Mouse (Mus musculus): ENCODE measurements around the gene Nemp2.
A peak's percentile ranks its signal among the peaks of the same experiment; 100 is the strongest.
"Not testable (repeated sequence)": the region's sequence is repeated elsewhere in the genome, so short reads cannot be mapped to it uniquely, and the experiment has no call there.

Gene Nemp2

DNA sequence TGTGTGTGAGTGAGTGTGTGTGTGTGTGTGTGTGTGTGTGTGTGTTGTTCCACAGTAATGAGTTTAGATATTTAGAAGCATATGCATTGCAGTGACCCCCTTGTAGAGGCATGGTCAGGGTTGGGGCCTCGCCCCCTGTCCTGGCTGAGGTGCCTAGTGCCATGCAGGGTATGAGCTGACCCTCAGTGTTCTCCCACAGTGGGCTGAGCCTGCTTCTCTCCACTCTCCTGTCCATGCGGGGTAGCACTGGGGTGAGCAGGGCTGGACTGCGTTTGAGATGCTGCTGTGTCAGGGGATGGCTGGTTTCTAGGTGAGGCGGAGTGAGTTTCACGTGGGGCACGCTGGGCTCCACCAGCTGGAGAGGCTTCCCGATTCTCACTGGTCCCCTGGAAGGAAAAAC lies 27.7 kb downstream of the Nemp2 start:
- no peak for DNase-seq

DNA sequence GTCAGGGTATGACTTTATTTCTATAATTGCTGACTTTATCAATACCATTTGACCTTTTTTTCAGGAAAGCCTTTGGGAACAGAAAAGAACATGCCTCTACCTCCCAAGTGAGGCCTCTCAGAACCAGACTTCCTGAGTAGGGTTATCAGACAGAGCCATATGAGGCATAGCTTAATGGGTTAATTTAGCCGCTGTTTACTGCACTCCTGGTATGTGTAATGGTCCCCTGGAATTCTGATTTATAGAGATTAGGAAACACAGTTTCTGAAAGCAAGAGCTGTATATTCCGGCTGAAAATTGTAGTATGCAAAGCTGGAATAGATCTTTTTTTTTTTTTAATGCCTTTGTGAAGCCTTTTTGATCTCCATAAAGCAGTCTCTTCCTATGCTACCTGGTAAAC lies 29.8 kb downstream of the Nemp2 start:
- no peak for DNase-seq

DNA sequence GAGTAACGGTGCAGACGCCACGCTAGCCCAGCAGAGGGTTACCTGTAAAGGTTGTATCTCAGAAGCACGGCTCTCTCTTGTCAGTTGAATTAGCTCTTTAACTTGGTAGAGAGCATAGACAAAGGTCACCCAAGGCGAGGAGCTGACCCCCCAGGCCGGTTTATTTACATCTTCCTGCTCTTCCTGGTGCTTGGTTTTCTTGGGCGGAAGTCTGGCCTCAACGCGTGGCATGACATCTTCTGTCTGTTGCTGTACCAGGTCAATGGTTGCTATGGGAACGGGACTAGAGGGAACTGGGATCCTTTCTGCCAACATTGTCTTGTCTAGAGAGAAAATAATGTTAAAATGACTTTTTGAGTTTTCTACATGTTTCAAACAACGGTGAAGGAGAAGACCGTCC lies 30.3 kb downstream of the Nemp2 start:
- DNase-seq, result no peak

DNA sequence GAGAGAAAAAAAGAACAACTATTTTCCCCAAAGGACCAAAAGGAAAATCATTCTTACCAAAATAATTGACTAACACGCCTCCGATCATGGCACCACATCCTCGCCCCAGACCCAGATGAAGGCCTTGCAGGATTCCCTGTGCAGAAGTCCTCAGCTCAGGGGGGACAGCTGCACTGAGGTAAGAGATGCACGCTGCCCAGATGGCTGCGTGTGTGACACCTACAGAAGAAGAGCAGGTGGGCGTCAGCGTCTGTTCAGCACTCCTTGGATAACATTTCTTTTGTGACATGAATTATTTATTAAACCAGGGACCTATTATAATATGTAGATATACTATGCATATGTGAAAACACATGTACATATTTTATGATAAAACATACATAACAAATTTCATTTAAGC lies 32.7 kb downstream of the Nemp2 start:
- no peak for DNase-seq

DNA sequence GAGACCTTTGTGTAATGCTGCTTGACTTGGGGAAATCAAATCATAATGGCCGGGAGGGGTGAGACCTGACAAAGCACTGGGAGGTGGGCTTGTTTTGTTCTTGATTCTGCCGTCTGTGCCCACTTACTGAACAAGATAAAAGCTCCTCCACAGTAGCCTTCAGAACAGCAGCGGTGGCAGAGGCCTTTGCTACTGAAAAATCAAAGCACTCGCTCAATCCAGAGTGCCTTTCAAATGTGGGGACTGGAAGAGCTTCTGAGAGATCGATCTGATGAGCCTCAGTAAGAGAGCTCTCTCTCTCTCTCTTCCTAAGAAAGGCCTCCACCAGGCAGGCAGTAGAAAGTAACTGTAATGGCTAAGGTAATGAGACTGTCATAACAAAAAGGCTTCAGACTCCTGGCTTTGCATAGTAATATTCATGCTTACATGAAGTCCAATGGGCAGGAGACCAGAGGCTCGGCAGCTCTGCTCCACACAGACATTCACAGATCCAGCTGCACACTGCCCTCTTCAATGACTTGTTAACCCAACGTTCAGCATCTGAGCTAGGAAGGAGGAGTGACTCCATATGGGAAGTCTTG lies 38.3 kb downstream of the Nemp2 start:
- no peak for DNase-seq

DNA sequence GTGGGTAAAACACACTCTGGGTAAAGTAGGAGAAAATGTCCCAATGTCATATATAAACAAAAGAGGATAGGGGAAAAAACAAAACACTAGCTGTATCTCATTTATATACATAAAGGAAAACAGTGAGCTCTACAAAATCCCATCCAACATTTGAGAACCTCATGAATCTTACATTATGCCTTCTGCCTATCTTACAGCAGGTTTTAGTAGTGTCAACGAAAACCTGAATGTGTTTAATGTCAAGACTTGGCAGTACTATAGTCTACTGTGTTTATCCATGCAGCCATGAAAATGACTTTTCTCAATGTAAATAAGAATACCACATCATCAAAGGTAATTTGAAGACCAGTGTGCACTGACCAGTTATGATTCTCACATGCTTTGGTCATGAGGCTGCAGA lies 39.4 kb downstream of the Nemp2 start:
- no peak for DNase-seq

DNA sequence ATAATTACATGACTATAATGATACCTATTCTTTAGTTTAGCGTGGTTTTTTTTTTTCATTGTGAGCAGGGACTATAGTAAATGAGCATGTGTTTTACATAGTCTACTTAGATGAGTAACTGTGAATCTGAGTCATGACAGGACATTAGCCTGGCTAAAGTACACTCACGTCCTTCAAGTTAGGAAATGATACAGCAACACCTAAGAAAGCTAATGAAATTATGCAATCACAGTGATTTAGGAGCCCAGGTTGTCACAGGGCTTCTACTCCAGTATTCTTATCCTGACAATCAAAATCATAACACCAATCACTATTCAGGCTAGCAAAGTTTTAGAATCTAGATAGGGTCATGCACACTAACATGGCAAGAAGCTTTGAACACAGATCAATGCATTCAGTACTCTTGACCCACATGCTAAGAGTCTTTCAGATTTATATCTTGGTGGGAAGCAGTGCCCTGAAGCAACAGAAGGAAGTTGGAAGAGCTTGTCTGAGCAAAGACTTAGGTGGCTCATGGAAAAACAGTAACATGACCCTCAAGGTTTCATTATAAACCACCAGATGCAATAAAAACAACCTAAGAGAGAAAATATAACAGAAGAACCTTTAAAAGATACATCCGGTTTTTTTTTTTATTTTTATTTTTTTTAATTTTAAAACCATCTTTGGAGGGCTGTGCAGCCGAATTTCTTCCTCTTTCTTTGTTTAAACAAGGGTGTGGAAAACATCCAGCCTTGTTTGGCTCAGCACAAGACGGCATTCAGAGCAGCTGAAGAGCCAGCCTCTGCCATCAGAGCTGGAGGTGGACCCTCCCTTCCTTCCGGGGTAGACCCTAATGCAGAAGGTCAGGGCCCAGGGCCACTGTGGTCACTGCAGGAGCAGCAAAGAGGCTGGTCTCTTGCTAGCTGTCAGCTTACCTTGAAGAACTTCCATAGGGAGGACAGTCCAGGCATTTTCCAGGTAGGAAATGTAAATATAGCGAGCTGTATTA lies 45.4 kb downstream of the Nemp2 start:
- no peak for DNase-seq

DNA sequence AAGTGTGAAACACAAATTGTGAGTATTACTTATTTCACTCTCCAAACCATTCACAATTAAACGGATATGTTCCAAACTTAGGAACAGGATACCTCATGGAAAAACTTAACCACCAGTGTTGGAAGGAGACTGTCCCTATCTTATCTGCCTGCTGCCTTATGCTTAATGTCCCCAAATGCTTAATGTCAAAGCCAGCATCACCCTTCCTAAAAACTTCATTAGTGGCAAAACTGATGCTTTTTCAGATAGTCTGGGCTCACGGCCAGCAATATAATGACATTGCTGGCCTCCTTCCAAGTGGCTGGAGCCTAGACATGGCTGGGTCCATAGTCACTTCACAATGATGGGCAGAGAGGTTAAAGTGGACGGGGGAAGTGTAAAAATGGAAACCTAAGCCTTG lies 46.1 kb downstream of the Nemp2 start:
- DNase-seq, result peak; percentile 22

DNA sequence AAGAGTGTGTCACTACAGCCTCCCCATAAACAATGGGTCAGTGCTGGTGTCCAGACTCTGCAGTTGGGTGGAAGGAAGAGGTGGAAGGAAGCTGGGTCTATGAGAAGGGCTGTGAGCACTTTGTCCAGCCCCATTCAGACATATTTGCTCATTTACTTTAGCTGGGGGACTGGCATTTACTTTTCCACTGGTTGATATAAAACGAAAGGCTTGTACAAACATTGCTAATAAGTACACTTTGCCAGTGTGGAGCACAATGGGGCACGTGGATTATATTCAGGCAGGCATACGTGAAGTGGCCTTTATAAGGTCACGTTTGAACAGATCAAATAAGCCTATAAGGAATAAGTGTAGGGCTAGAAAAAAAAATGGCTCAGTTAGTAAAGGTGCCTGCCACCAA lies 53.0 kb downstream of the Nemp2 start:
- DNase-seq, result no peak

DNA sequence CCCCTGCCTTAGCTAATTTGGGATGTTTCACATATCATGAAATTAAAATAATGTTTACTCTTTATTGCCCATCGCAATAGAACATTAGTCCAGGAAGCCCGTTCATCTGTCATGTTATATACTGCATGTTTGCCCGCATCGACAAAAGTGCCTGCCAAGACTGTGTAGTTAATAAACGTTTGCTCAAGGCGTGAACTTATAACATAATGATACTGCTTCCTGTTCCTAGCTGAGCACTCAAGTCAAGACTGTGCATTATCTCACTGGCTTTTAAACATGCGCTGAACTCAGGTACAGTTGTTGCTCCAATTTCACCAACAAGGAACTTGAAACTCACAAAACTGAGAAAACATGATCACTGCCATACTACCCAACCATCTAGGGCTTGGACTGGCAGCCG lies 57.1 kb downstream of the Nemp2 start:
- no peak for DNase-seq

DNA sequence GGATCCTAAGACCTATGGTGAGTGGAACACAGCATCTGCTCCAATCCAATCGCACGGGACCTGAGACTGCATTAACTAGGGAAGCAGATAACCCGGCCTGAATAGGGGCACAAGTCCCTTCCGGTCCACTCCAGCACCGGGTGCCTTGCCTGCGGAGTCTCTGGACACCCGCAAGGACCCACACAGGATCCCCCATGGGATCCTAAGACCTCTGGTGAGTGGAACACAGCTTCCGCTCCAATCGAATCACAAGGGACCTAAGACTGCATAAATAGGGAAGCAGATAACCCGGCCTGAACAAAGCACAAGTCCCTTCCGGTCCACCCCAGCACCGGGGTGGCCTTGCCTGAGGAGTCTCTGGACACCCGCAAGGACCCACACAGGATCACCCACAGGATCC lies 64.0 kb downstream of the Nemp2 start:
- not testable (repeated sequence) for DNase-seq

All from cerebellum, adult 11 months (tissue).